Mouse (Mus musculus) G1E (cell line): Measurements from ENCODE around the gene Sftpa1. TPM values are rescaled to one million over a fixed set of nuclear protein-coding genes. Genes with fewer than 3 reads are reported as not detected.

Source experiments
- ATAC-seq: 2 replicates; pipeline ENCODE4 v1.8.0; 2016; ENCODE audit warnings: mild to moderate bottlenecking; ENCODE audit not compliant: insufficient number of reproducible peaks, poor library complexity, low FRiP score, severe bottlenecking; ENCODE audit errors: extremely low read depth
- DNase-seq: peaks from one replicate; pipeline ENCODE4 v3.0.0; 2012; ENCODE audit warnings: low spot score
- H3K27me3 ChIP-seq: 2 replicates; pipeline ENCODE4 v1.6.1; 2012; ENCODE audit warnings: mild to moderate bottlenecking, low read length, inconsistent platforms; ENCODE audit not compliant: insufficient read depth
- H3K36me3 ChIP-seq: replicated peaks from 2 replicates; pipeline ENCODE3; 2012; ENCODE audit warnings: mild to moderate bottlenecking, inconsistent platforms
- H3K4me1 ChIP-seq: 2 replicates; pipeline ENCODE4 v1.6.1; 2012; ENCODE audit warnings: low read depth, low read length, inconsistent platforms, mixed read lengths; ENCODE audit not compliant: insufficient read depth
- H3K4me3 ChIP-seq: 2 replicates; pipeline ENCODE4 v1.5.1; 2012; ENCODE audit warnings: low read depth, mild to moderate bottlenecking, inconsistent platforms, low read length, moderate library complexity, mixed read lengths
- H3K9me3 ChIP-seq: replicated peaks from 2 replicates; pipeline ENCODE4 v1.6.1; 2012; ENCODE audit warnings: inconsistent platforms
- CTCF ChIP-seq: IDR thresholded peaks from 2 replicates; pipeline ENCODE4 v1.5.1; 2012; ENCODE audit warnings: low read depth, low read length, inconsistent platforms, mixed read lengths
- GATA1 ChIP-seq: IDR thresholded peaks from 2 replicates; pipeline ENCODE4 v1.6.1; 2012; ENCODE audit warnings: borderline replicate concordance, low read length, inconsistent platforms, mixed read lengths
- GATA2 ChIP-seq: IDR thresholded peaks from 2 replicates; pipeline ENCODE4 v1.6.1; 2012; ENCODE audit warnings: low read depth, low read length, inconsistent platforms, borderline replicate concordance
- POLR2AphosphoS5 ChIP-seq: IDR thresholded peaks from 2 replicates; pipeline ENCODE4 v1.6.1; 2012; ENCODE audit warnings: low read depth, low read length, inconsistent platforms; ENCODE audit not compliant: insufficient replicate concordance
- TAL1 ChIP-seq: conservative IDR thresholded peaks from 2 replicates; pipeline ENCODE4 v1.6.1; 2012; ENCODE audit warnings: low read depth, low read length, inconsistent platforms, mixed read lengths
- polyA plus RNA-seq: library from polyadenylated mRNA; stranded (reverse); fragments of >175 nt; gene quantifications from 2 replicates; pipeline ENCODE4 v1.2.3, GENCODE M21; 2012
- total RNA-seq, 2 experiments: library from RNA; stranded (forward) in 1 of 2; stranded (reverse) in 1 of 2; fragments of 200-1000 nt in 1 of 2; fragments of >200 nt in 1 of 2; fragmentation: Nextera tagmentation in 1 of 2; gene quantifications; 2 replicates each; pipeline ENCODE4 v1.2.3; 2014 to 2017

Gene Sftpa1
- total and polyA plus RNA-seq, 3 experiments, result 0.22 TPM; not detected in 2

DNA sequence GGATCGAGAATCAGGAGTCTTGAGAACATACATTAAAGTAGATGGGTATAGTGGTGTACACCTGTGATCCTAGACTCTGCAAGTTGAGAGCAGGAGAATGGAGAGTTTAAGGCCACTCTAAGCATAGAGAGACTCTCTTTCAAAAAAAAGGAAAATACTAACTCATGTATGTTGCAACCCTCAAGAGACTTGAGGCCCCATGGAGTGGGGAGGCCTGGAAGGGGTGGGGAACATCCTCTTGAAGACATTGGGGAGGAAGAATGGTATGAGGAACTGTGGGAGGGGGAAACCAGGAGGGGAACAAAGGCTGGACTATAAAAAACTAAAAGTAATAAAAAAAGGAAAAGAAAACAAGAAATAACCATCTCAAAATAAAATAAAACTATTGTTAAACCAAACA is 37.0 kb downstream of the Sftpa1 start:
- TF ChIP-seq GATA2, result no peak
- no peak for TF ChIP-seq POLR2AphosphoS5
- no peak for TF ChIP-seq CTCF
- TF ChIP-seq TAL1, result no peak
- TF ChIP-seq GATA1, result no peak
- Histone ChIP-seq H3K9me3 (no peaks in the 10 kb centered on the region), H3K36me3 (no peaks in the 10 kb centered on the region), H3K4me1 (no peaks in the 10 kb centered on the region), H3K4me3 (no peak overlapping the region), H3K27me3 (no peaks in the 10 kb centered on the region)
- ATAC-seq (no peak), DNase-seq (no peak)

DNA sequence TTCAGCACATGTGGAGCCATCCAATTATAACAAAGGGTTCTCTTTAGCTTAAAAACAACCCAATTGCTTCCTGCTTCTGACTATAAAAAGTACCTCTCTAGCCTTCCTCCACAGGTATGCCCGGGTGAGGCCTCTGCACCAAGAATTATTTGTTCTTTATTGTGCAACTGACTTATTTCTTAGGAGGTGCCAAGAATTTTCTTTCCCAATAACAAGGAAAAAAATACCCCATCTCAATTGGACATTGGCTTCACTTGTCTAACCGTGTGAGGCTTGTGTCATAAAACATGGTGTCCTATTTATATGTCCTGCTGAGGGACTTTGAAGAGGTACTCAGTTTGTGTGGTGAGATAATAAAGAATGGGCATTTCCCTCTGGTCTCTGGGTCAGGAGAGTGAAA is 38.9 kb downstream of the Sftpa1 start:
- no peaks in the 10 kb centered on the region for H3K9me3 ChIP-seq
- H3K27me3 ChIP-seq, result no peaks in the 10 kb centered on the region
- TF ChIP-seq POLR2AphosphoS5 (no peak), CTCF (no peak), GATA1 (no peak), TAL1 (no peak), GATA2 (no peak)
- ATAC-seq, result no peak
- no peaks in the 10 kb centered on the region for H3K4me1 ChIP-seq
- H3K4me3 ChIP-seq, result no peak overlapping the region
- no peak for DNase-seq
- no peaks in the 10 kb centered on the region for H3K36me3 ChIP-seq

DNA sequence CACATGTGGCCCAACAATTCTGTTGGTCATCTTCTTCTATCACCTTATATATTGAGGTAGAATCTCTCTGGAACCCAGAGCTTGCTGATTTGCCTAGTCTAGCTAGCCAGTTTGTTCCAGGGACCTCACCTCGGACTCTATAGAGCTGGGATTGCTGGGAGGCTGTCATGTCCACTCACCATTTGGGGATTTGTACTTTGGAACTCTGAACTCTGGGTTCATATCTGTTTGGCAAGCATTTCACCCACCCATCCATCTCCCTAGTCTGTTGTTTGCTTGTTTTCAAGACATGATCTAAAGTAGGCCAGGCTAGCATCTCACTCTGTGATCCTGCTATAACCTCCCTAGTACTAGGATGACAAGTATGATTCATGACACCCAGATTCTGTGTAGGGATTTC is 43.2 kb downstream of the Sftpa1 start:
- H3K9me3 ChIP-seq, result no peaks in the 10 kb centered on the region
- no peaks in the 10 kb centered on the region for H3K27me3 ChIP-seq
- DNase-seq (no peak), ATAC-seq (no peak)
- no peak for TF ChIP-seq GATA1
- no peak overlapping the region for H3K4me3 ChIP-seq
- H3K36me3 ChIP-seq, result no peaks in the 10 kb centered on the region
- H3K4me1 ChIP-seq, result no peaks in the 10 kb centered on the region

DNA sequence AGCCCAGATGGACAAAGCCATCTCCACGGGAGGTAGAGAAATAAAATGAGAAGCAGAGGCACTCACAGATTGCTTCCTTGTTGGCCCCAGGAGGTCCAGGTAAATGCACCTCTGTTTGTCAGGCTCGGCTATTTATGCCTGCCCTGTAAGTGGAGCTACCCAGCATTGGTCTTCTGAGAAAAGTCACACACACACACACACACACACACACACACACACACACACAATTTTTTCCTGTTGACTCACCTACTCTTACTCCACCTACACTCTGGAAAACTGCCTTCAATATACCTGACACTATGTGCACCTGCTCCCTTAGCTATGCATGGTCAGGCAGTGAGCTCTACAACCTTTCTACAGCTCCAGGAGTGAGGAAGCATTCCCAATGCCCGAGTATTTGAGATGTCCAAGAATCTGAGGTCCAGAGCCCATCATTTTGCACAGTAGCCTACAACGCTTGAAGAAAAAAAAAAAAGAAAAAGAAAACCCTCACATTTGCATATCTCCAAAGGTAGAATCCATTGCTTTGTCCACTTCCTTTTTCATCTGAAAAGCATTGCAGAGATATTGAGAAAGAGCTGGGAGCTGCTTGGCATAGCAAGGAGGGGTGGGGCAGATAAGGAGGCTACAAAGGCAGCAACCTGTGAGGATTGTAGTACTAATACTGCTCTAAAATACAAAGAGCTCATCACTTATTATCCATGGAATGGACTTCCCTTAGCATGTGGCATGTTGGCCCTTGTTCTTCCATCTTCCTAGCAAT is 53.7 kb downstream of the Sftpa1 start, which contains the start of gene Sftpd:
Gene Sftpd, minus strand, starts transcription at position 91 of the 763 bp plus-strand sequence.
- Histone ChIP-seq H3K4me1 (no peaks in the 10 kb centered on the region), H3K27me3 (no peaks in the 10 kb centered on the region; the same call in 1 of the 2 replicates), H3K36me3 (no peaks in the 10 kb centered on the region), H3K9me3 (no peaks in the 10 kb centered on the region), H3K4me3 (no peak within 1 kb of the TSS)
- ATAC-seq (no peak), DNase-seq (no peak)
- no peak for TF ChIP-seq GATA1
- no peak for TF ChIP-seq TAL1

Other genes starting within 250 kb of the Sftpa1 start
- not detected in 2 replicates for gene Sh2d4b, start 238.5 kb upstream of the Sftpa1 start, total RNA-seq (2014; fragmentation: Nextera tagmentation)
- 0.12 and 0.27 TPM in 2 replicates for gene Sh2d4b, start 238.5 kb upstream of the Sftpa1 start, total RNA-seq (2017)
- 0.06 and 0.07 TPM in 2 replicates for gene Sh2d4b, start 238.5 kb upstream of the Sftpa1 start, polyA plus RNA-seq
- gene Tspan14, start 165.0 kb upstream of the Sftpa1 start, total RNA-seq (2014; fragmentation: Nextera tagmentation), result 32.3 and 36.3 TPM in 2 replicates
- 23.4 and 27.2 TPM in 2 replicates for gene Tspan14, start 165.0 kb upstream of the Sftpa1 start, total RNA-seq (2017)
- 7.5 and 10.3 TPM in 2 replicates for gene Tspan14, start 165.0 kb upstream of the Sftpa1 start, polyA plus RNA-seq
- 101 and 113 TPM in 2 replicates for gene Fam213a, start 118.0 kb upstream of the Sftpa1 start, total RNA-seq (2014; fragmentation: Nextera tagmentation)
- 57.9 and 59.7 TPM in 2 replicates for gene Fam213a, start 118.0 kb upstream of the Sftpa1 start, total RNA-seq (2017)
- 9.4 and 12.5 TPM in 2 replicates for gene Fam213a, start 118.0 kb upstream of the Sftpa1 start, polyA plus RNA-seq
- gene Dydc2, start 62.6 kb upstream of the Sftpa1 start, total RNA-seq (2014; fragmentation: Nextera tagmentation), result not detected in 2 replicates
- gene Dydc2, start 62.6 kb upstream of the Sftpa1 start, total RNA-seq (2017), result not detected in 2 replicates
- not detected in 2 replicates for gene Dydc2, start 62.6 kb upstream of the Sftpa1 start, polyA plus RNA-seq
- not detected in 2 replicates for gene Dydc1, start 58.9 kb upstream of the Sftpa1 start, total RNA-seq (2014; fragmentation: Nextera tagmentation)
- gene Dydc1, start 58.9 kb upstream of the Sftpa1 start, total RNA-seq (2017), result not detected in 2 replicates
- gene Dydc1, start 58.9 kb upstream of the Sftpa1 start, polyA plus RNA-seq, result not detected in 2 replicates
- not detected in 2 replicates for gene Mat1a, start 26.7 kb upstream of the Sftpa1 start, total RNA-seq (2014; fragmentation: Nextera tagmentation)
- 0.06 and 0.11 TPM in 2 replicates for gene Mat1a, start 26.7 kb upstream of the Sftpa1 start, total RNA-seq (2017)
- not detected in 2 replicates for gene Mat1a, start 26.7 kb upstream of the Sftpa1 start, polyA plus RNA-seq
- not detected in 2 replicates for gene Mbl1, start 19.7 kb downstream of the Sftpa1 start, total RNA-seq (2014; fragmentation: Nextera tagmentation)
- 0.60 TPM in 1 of 2 replicates, not detected in the other for gene Mbl1, start 19.7 kb downstream of the Sftpa1 start, total RNA-seq (2017)
- not detected in 2 replicates for gene Mbl1, start 19.7 kb downstream of the Sftpa1 start, polyA plus RNA-seq
- not detected in 2 replicates for gene Sftpd, start 53.4 kb downstream of the Sftpa1 start, total RNA-seq (2014; fragmentation: Nextera tagmentation)
- 0.06 and 0.22 TPM in 2 replicates for gene Sftpd, start 53.4 kb downstream of the Sftpa1 start, total RNA-seq (2017)
- not detected in 2 replicates for gene Sftpd, start 53.4 kb downstream of the Sftpa1 start, polyA plus RNA-seq
- not detected in 2 replicates for gene Gm2832, start 147.0 kb downstream of the Sftpa1 start, total RNA-seq (2014; fragmentation: Nextera tagmentation)
- gene Gm2832, start 147.0 kb downstream of the Sftpa1 start, total RNA-seq (2017), result 0.06 TPM in 1 of 2 replicates, not detected in the other
- not detected in 2 replicates for gene Gm2832, start 147.0 kb downstream of the Sftpa1 start, polyA plus RNA-seq
- not detected in 2 replicates for gene Gm5798, start 216.8 kb downstream of the Sftpa1 start, total RNA-seq (2014; fragmentation: Nextera tagmentation)
- gene Gm5798, start 216.8 kb downstream of the Sftpa1 start, total RNA-seq (2017), result not detected in 2 replicates
- not detected in 2 replicates for gene Gm5798, start 216.8 kb downstream of the Sftpa1 start, polyA plus RNA-seq